Mouse (Mus musculus): ENCODE data around the gene Pgam2.
"Not testable (repeated sequence)": the region's sequence is repeated elsewhere in the genome, so short reads cannot be mapped to it uniquely, and the experiment has no call there.

Gene Pgam2

GRCm38 (mm10) chr11:5803551-5803981 is at the start of gene Pgam2:
Gene Pgam2, minus strand, starts transcription at chr11:5803733.
- no peak for DNase-seq (ENCODE audit: low spot score)

- no peak for DNase-seq (ENCODE audit: low spot score)
Measured at GRCm38 (mm10) chr11:5852314-5852713, 48.8 kb upstream of the Pgam2 start.

DNA sequence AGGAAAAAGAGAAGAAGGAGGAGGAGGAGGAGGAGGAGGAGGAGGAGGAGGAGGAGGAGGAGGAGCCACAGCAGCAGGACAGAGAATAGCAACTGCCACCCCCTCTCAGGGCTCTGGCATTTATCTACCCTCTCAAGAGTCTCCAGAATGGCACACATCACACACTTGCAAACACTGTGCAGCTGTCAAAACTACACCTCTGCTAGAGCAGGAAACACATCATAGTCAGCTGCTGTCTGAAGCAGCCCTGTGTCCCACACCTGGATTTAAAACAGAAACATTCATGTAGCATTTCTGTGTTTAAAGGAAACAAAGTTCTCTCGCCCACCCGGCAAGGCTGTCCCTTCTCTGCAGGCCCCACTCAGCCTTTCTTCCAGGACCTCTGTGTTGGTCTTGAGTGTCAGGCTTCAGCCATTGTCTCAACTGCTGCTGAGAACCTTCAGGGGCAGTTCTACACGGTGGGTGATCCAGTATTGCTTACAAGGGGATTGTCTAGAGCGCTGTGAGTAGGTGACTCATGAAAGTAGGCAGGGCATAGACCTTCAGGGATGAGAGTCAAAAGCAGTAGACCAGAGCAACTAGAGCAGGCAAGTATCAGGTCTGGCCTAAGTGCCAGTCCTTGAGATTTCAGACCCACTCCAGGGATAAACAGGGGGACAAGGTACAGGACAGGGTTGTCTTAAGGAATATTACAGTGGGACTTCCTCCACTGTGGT is 47.6 kb upstream of the Pgam2 start:
- DNase-seq (ENCODE audit: low spot score): no peak

DNA sequence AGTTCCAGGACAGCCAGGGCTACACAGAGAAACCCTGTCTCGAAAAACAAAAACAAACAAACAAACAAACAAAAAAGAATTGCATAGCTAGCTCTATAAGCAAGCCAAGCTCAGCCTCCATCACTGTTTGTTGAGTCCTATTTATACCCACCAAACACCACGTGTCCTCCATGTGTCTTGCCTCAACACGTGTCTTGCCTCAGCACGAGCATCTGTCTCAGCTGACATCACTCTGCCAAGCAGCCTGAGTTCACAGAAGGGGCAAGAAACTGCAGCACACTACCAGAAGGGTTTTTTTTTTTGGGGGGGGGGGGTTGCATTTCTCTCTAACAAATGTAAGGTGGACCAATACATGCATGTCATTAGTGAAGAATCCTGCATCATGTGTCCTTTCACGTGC is 46.9 kb upstream of the Pgam2 start:
- DNase-seq (ENCODE audit: low spot score): no peak

GRCm38 (mm10) chr11:5849316-5849715 is 45.8 kb upstream of the Pgam2 start:
- peak; percentile 73 for DNase-seq (ENCODE audit: low spot score)

DNA sequence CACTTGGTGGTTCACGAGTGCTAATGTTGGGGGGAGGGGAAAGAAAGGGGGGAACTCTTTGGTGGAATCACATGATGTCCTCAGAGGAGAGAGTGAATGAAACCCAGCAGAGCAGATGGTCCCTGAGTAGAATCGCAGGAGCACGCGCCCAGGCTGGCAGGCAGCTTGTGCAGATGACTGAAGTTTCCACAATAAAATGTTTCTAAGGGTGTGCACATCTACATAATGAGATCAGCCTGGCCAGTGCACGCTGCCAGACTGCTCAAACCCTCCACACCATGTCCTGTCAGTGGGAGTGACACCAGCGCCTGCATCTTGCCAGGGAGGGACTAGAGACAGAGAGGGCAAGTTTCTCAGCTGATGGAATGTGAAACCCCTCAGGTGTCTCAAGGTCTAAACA is 45.2 kb upstream of the Pgam2 start:
- DNase-seq (ENCODE audit: low spot score): peak; percentile 89

- peak; percentile 86 for DNase-seq (ENCODE audit: low spot score)
Measured at GRCm38 (mm10) chr11:5846639-5847345, 43.3 kb upstream of the Pgam2 start.

- DNase-seq (ENCODE audit: low spot score): no peak
Measured at GRCm38 (mm10) chr11:5843131-5843530, 39.6 kb upstream of the Pgam2 start.

DNA sequence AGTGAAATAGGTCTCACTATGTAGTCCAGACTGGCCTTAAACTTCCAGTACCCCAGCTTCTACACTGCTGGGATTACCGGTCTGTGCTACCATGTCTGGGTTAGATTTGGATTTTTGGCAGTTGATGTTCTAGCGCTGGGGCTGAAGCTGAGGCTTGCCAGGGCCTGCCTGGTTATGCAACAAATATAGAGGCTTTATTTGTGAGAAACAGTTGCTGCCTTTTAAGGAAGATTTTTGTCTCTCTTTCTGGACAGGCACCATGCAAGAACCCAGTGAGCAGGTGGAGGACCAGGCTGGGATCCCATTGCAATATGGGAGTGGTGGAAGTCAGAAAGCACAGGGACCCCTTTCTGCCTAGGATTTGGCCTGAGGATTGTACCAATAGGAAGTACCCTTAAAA is 38.2 kb upstream of the Pgam2 start:
- DNase-seq (ENCODE audit: low spot score): no peak

DNA sequence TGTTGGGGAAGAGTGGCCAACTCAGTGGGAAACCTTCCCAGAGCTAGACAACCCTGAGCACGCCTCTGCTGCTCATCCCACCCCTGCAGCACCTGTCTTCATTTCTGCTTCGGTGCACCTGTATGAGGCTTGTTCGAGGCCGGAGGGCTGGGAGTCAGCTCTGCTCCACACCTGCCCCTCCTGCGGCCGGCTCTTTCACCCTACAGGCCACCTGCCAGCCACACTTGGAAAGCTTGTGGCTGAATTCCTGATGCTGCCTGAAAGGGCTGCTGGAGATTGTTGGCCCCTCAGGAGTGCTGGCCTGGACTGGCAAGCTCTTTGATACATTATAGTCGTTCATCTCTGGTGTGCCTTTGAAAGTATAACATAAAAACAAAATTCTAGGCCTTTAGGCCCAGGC is 36.8 kb upstream of the Pgam2 start:
- DNase-seq (ENCODE audit: low spot score): no peak

DNA sequence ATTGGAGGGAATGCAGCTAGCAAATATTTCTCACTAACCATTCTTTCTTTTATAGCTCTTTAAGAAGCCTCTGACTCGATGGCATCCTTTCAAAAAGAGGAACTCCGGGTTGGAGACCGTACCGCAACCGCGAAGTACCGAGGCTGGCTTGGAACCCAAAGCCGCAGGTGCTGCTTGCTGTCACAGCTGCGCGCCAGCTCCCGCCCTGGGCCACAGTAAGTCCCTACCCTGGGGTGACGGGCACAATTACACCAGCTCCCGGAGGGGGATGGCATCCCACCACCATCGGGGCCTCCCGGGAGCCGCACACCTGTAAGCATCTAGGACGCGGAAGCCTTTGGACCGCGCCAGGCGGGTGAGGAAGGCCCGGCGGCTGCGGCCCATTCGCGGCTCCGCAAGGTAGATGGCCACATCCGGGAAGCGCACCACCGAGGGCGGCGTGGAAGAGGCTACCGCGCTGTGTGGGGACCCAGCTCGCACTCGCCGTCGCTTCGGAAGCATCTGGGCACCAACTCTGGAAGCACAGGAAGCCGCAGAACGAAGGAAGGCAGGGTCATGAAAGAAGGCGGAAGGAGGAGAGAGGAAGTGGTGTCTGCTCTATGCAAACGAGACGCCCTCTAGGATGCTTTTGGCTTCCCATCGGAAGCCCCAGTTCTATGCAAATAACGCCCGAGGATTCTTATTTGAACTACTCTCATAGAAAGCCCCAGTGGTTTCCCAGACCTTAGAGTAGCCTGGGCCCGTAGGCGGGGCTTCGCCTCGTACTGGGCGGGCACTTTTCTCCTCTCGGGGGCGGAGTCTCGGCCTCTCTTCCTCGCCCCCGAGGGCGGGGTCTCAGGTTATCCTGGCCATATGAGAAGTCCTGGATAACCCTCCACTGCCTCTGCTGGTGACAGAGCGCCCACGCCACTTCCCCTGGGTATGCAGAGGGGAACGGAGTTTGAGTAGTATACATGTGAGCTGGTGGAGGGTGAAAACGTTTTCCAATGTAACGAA is 34.0 kb upstream of the Pgam2 start, which contains the start of gene Polm:
TSS of gene Polm (minus strand) at position 766 of the 996 bp plus-strand sequence.
- peak; percentile 99 for DNase-seq (ENCODE audit: low spot score)

DNA sequence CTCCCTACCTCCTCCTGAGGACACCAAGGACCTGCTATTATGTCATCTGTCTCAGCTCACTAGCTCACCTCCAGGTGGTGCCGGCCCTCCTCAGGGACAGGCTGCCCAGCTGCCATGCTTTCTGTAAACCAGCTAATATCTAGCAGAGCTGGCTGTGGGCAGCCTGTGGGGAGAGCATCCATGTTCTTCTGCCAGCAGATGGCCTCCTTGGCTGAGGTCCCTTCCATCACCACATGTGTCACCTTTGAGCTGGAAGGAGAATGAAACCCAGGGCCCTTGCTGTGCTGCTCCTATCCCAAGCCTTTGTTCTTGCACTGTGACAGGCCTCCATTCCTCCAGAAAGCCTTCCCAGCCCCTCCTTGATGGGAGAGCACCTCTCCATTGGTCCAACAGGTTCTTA is 32.6 kb upstream of the Pgam2 start:
- DNase-seq (ENCODE audit: low spot score): peak; percentile 90

DNA sequence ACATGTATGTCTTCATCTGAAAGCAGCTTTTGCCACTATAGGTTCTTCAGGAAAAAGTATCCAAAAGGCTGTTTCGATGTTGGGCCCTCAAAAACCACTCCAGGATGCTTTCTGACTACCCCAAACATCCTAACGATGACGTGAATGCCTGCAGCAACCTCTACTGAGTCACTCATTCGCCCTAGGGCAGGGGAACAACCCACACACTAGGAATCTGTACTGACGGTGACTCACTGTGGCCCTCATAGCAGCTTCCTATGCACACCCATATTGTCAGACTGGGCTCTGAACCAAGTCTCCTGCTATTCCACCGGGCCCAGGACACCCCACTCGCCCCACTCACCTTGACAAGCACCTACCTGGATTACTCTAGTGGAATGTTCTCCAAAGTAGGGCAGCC is 31.5 kb upstream of the Pgam2 start:
- no peak for DNase-seq (ENCODE audit: low spot score)

DNA sequence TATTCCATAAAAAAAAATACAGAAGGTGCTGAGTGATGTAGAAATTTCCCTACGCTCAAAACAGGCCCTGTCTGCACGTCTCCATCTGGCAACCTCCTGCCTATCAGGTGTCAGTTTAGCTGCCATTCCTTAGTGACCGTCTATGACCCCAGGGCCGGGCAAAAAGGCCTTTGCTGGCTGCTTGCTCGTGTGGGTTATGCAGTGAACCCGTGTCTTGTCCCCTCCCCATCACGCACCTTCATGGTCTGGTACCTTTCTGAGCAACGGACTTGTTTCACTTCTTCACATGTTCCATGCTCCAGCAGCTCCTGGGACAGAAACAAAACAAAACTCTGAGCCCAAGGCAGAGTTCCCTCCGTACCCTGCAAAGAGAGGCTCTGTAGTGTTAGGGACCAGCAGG is 31.0 kb upstream of the Pgam2 start:
- DNase-seq (ENCODE audit: low spot score): no peak

- no peak for DNase-seq (ENCODE audit: low spot score)
Measured at GRCm38 (mm10) chr11:5829327-5829726, 25.8 kb upstream of the Pgam2 start.

DNA sequence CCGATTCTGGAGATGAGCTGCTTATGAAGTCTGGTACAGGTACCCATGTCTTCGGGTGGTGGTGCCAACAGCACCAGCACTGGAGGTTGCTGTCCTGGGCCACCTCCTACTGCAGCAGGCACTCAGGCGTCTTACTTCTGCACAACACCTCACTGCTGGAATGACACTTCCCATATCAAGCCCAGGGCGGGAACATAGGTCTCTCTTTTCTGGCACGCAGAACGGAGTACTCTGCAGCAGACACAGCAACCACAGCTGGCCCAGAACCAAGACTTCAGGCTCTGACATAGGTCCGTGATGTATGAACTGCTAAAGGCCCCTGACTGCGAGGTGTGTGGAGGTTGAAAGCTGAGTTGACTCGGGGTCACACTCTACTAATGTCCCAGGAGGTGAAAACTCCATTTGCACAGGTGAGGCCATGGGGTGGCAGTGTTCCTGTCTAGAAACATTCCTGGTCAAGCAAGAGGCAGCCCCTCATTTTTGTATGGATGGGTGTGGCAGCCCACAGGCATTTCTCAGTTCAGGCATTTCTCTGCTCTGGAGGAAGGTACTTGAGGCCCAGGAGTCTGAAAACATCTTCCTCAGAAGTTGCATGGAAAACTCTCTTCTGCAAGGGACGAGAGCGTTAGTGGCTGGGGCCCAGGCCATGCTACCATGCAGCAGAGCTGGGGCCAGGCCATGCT is 25.1 kb upstream of the Pgam2 start:
- no peak for DNase-seq (ENCODE audit: low spot score)

DNA sequence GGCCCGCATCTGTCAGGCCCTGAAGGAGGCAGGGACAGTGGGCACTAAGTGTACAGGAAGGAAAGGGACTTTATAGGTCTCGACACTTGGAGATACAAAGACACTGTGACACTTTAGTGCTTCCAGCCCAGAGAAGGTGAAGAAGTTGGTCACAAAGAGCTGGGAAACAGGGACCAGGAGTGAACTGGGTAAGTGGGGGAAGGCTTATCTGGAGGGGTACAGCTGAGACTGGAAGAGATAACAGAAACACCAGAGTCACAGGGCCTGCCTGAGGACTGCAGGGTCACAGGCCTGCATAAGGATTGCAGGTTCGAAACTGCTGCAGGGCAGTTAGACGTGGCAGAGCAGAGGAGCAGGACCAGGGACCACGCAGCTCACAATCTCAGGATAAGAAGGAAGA is 24.4 kb upstream of the Pgam2 start:
- DNase-seq (ENCODE audit: low spot score): no peak

DNA sequence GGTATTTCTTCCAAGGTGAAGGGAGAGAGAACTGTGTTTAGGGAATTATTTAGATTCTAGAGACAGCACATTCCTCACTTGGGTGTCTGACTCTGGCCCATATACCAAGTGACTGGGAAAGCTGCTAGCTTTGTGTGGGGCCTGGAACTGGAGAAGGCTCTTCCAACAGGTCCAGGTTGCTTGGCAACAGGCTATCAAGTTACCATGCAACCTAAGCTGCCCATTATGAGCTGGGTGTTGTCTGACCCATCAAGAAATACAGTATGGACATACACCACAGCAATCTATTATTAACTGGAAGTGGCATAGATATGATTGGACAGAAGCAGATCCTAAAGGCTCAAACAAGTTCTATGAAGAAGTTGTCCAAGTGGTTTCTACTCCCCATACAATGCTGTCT is 21.9 kb upstream of the Pgam2 start:
- DNase-seq (ENCODE audit: low spot score): no peak

DNA sequence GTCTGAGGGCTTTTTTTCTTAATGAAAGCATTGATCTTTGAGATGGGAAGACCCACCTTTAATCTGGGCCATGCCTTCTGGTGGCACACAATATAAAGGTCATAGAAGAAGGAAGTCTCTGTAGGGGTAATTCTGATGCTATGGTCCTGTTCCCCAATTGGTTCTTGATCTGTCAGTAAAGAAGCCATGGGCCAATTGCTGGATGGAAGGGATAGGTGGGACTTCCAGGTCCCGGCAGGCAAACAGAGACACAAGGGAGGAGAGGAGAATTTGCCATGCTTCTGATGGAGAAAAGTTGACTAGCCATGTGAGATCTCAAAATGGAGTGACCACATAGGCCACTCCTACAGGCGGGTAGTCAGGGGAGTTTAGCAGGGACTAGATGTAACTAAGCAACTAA is 15.7 kb upstream of the Pgam2 start:
- no peak for DNase-seq (ENCODE audit: low spot score)

DNA sequence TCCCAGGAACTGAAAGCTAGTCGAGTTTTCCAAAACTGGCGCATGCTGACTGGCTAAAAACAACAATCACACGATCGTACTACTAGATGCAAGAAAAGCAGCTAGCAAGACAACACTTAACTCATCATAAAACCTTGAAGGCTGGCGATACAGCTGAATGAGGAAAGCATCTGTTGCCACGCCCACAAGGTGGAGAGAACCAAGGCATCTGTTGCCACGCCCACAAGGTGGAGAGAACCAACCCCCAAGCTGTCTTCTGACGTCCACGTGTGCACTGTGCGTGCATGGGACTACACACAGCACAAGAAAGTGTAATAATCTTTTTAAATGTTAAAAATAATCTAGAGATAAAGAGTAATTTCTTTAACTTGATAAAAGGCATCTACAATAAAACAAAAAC is 9.8 kb upstream of the Pgam2 start:
- no peak for DNase-seq (ENCODE audit: low spot score)

DNA sequence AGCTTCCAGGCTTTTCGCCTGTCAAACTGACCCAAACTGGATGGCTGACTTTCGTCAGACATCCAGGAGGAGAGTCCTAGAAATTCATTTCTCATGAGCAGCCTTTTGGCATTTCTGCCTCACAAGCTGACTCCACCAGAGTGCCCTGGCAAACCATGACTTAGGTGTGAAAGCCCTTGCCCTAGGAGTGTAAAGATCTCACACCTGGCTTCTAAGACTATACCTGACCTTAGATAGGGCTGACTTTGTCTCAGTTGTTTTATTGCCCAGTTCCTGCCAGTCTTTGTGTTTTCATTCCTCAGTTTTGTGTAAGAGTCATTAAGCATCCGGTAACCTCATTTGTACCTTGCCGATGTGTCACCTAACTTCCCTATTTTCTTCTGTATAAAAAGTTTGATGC is 6.0 kb upstream of the Pgam2 start:
- DNase-seq (ENCODE audit: low spot score): not testable (repeated sequence)

GRCm38 (mm10) chr11:5807956-5808355 is 4.4 kb upstream of the Pgam2 start:
- no peak for DNase-seq (ENCODE audit: low spot score)

Measured in MN1 (cell line).